Mouse (Mus musculus) heart, embryonic 12.5 days (tissue): Measurements from ENCODE around the gene Nhsl2. TPM values are rescaled to one million over a fixed set of nuclear protein-coding genes. Genes with fewer than 3 reads are reported as not detected.

Source experiments
- ATAC-seq: fragments of 200-750 bp; cut with Nextera tagmentation; 2 replicates; pipeline ENCODE4 v1.8.0; 2017; ENCODE audit warnings: moderate TSS enrichment, moderate library complexity; ENCODE audit not compliant: insufficient number of reproducible peaks, low FRiP score
- H3K27ac ChIP-seq: fragments of 300-500 bp; sonication (generic); 2 replicates; pipeline ENCODE4 v1.5.1; 2016; ENCODE audit warnings: mild to moderate bottlenecking, moderate library complexity; ENCODE audit not compliant: poor library complexity, severe bottlenecking
- H3K27me3 ChIP-seq: fragments of 300-500 bp; sonication (generic); replicated peaks from 2 replicates; pipeline ENCODE4 v1.6.1; 2016; ENCODE audit warnings: mild to moderate bottlenecking, moderate library complexity
- H3K36me3 ChIP-seq: fragments of 300-500 bp; sonication (generic); 2 replicates; pipeline ENCODE4 v1.6.1; 2016; ENCODE audit warnings: mild to moderate bottlenecking, moderate library complexity
- H3K4me1 ChIP-seq: fragments of 300-500 bp; sonication (generic); replicated peaks from 2 replicates; pipeline ENCODE4 v1.6.1; 2016; ENCODE audit warnings: mild to moderate bottlenecking
- H3K4me2 ChIP-seq: fragments of 300-500 bp; sonication (generic); 2 replicates; pipeline ENCODE4 v1.6.1; 2016; ENCODE audit warnings: mild to moderate bottlenecking, moderate library complexity
- H3K4me3 ChIP-seq: fragments of 300-500 bp; sonication (generic); 2 replicates; pipeline ENCODE4 v1.5.1; 2016; ENCODE audit warnings: mild to moderate bottlenecking
- H3K9ac ChIP-seq: fragments of 300-500 bp; sonication (generic); 2 replicates; pipeline ENCODE4 v1.6.1; 2016; ENCODE audit warnings: mild to moderate bottlenecking, moderate library complexity
- H3K9me3 ChIP-seq: fragments of 300-500 bp; sonication (generic); replicated peaks from 2 replicates; pipeline ENCODE4 v1.6.1; 2016; ENCODE audit warnings: mild to moderate bottlenecking, moderate library complexity
- WGBS: fragments of 180-500 bp; shearing (Covaris S2); methylation state at CpG from one replicate; pipeline ENCODE4 v1.1.7; 2016; 5-methylcytosine and 5-hydroxymethylcytosine counted together
- polyA plus RNA-seq: library from polyadenylated mRNA; unstranded; fragments of >200 nt; fragmentation: Nextera tagmentation; extraction: Ambion mirVana; gene quantifications from 2 replicates; pipeline ENCODE4 v1.2.1, GENCODE M21; 2016

The Nhsl2 gene
- polyA plus RNA-seq, 1 experiment from 2014 or later: 25.5 TPM

- Histone ChIP-seq H3K36me3 (no peaks in the 10 kb centered on the region), H3K9ac (no peak overlapping the region), H3K4me2 (no peak overlapping the region), H3K27ac (peak overlapping the region; percentile 70; the same call in 1 of the 2 replicates), H3K4me1 (peaks cover 32% of the 10 kb centered on the region), H3K27me3 (peaks cover 17% of the 10 kb centered on the region), H3K4me3 (no peak overlapping the region), H3K9me3 (no peaks in the 10 kb centered on the region)
- WGBS: 74% methylated on average over 4 of the region's 4 CpGs
- no peak for ATAC-seq
These were observed 53.4 kb downstream of the Nhsl2 start for GRCm38 (mm10) chrX:101902597-101902996.

DNA sequence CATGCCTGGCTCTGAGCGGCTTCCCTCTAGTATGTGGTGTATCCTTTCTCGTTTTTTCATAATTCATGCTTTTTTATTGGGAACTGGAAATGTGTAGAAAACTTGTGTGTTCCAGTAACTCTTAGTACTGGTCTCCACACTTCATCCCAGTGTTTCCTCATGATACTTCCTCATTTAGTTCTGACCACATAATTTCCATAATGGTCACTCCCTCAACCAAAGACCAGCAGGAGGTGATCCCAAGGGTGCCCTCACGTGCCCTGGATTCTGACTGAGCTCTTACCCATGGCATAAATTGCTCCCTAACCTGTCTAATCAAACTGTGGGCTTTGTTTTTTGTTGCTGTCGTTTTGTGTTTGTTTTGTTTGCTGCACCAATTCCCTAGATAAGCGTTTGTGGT, 58.1 kb downstream of the Nhsl2 start:
- no peak overlapping the region for H3K9ac ChIP-seq
- peaks cover 12% of the 10 kb centered on the region for H3K4me1 ChIP-seq
- no peaks in the 10 kb centered on the region for H3K9me3 ChIP-seq
- H3K4me2 ChIP-seq: no peak overlapping the region
- no peak overlapping the region for H3K27ac ChIP-seq
- 0 out of 2 replicates have a peak, but pooled peaks cover 5% of the 10 kb centered on the region for H3K27me3 ChIP-seq
- WGBS: 42% methylated on average over 5 of the region's 5 CpGs
- ATAC-seq: no peak
- no peak overlapping the region for H3K4me3 ChIP-seq
- no peaks in the 10 kb centered on the region for H3K36me3 ChIP-seq

DNA sequence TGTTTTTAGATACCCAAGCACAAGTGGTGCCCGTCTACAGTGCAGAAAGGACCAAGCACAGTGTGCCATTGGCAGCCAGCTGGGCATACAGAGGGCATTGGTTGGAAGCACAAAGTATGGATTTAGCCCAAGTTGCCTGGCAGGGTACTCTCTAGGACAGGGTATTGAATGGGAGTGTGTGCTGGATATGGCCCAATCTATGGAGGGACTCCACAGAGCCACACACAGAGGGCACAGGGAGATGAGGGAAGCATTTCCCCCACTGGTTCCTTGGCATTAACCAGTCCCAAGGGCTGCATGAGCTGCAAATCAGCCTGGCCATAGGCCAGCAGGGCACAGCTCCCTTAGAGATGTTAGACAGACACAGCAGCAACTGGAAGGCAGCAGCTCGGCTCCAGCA, 79.9 kb downstream of the Nhsl2 start:
- H3K27ac ChIP-seq: no peak overlapping the region

GRCm38 (mm10) chrX:101930301-101930700, 81.1 kb downstream of the Nhsl2 start:
- peaks cover 23% of the 10 kb centered on the region; the same call in 1 of the 2 replicates for H3K27me3 ChIP-seq
- H3K4me3 ChIP-seq: no peak overlapping the region
- no peaks in the 10 kb centered on the region for H3K9me3 ChIP-seq
- peaks cover 6% of the 10 kb centered on the region; the same call in 1 of the 2 replicates for H3K4me1 ChIP-seq
- no peak overlapping the region for H3K9ac ChIP-seq
- no peak overlapping the region for H3K27ac ChIP-seq
- WGBS: 79% methylated on average over 6 of the region's 6 CpGs
- no peak overlapping the region for H3K4me2 ChIP-seq
- H3K36me3 ChIP-seq: no peaks in the 10 kb centered on the region
- no peak for ATAC-seq

More for the DNA sequence above, 79.9 kb downstream of the Nhsl2 start:
- Histone ChIP-seq H3K27me3 (peaks cover 23% of the 10 kb centered on the region; the same call in 1 of the 2 replicates), H3K36me3 (no peaks in the 10 kb centered on the region), H3K4me3 (no peak overlapping the region), H3K4me2 (no peak overlapping the region), H3K9ac (no peak overlapping the region), H3K9me3 (no peaks in the 10 kb centered on the region), H3K4me1 (no peaks in the 10 kb centered on the region; the same call in 1 of the 2 replicates)
- ATAC-seq: no peak
- 66% methylated on average over 2 of the region's 2 CpGs for WGBS

GRCm38 (mm10) chrX:101931016-101931415, 81.8 kb downstream of the Nhsl2 start:
- Histone ChIP-seq H3K27ac (no peak overlapping the region), H3K4me3 (no peak overlapping the region), H3K9ac (no peak overlapping the region), H3K9me3 (no peaks in the 10 kb centered on the region), H3K4me1 (peaks cover 6% of the 10 kb centered on the region; the same call in 1 of the 2 replicates), H3K36me3 (no peaks in the 10 kb centered on the region), H3K27me3 (peaks cover 23% of the 10 kb centered on the region), H3K4me2 (no peak overlapping the region)
- no peak for ATAC-seq
- WGBS: 84% methylated on average over 5 of the region's 5 CpGs

DNA sequence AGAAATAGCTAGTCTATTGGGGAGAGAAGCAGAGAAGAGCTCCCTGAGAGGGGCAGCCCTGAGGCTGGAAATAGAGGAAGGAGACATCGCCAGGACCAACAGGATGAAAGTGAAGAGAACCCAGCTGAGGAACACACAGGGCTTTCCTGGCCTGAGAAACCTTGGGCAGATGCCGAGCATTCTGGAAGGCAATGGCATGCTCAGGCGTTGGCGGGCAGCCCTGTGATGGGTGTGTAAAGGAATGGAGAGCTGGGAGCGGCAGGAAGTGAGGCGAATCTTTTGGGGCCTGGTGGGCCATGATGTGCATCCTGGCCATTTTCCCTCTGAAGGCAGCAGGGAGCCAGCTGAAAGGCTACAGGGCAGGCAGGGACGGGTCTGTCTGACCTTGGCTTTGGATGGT, 83.1 kb downstream of the Nhsl2 start:
- no peak for ATAC-seq
- no peaks in the 10 kb centered on the region for H3K36me3 ChIP-seq
- H3K9me3 ChIP-seq: no peaks in the 10 kb centered on the region
- H3K4me3 ChIP-seq: no peak overlapping the region
- 72% methylated on average over 7 of the region's 7 CpGs for WGBS
- H3K4me2 ChIP-seq: no peak overlapping the region
- H3K27me3 ChIP-seq: peaks cover 23% of the 10 kb centered on the region
- H3K4me1 ChIP-seq: peaks cover 6% of the 10 kb centered on the region; the same call in 1 of the 2 replicates
- H3K9ac ChIP-seq: no peak overlapping the region
- no peak overlapping the region for H3K27ac ChIP-seq

DNA sequence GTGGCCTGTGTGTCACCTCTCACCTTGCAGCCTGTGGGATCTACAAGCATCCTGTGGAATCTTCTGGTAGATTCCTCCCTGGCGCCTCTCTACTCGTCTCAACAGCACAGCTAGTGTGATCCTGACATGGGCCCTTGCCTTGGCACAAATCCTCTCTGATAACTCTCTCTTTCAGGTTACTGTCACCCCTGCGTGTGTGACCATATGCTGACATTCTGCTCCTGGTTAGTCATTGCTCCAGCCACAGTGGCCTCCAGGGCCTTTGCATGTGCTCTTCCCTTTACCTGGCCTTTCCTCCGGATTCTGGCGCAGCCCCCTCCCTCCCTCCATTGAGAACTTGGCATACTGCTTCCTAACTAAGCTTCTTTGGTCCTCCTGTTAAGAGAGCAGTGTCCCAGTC, 84.2 kb downstream of the Nhsl2 start:
- H3K27me3 ChIP-seq: peaks cover 23% of the 10 kb centered on the region
- H3K9me3 ChIP-seq: no peaks in the 10 kb centered on the region
- peaks cover 6% of the 10 kb centered on the region; the same call in 1 of the 2 replicates for H3K4me1 ChIP-seq
- no peaks in the 10 kb centered on the region for H3K36me3 ChIP-seq
- H3K9ac ChIP-seq: no peak overlapping the region
- no peak for ATAC-seq
- no peak overlapping the region for H3K4me2 ChIP-seq
- 81% methylated on average over 5 of the region's 5 CpGs for WGBS
- H3K4me3 ChIP-seq: no peak overlapping the region
- H3K27ac ChIP-seq: no peak overlapping the region

DNA sequence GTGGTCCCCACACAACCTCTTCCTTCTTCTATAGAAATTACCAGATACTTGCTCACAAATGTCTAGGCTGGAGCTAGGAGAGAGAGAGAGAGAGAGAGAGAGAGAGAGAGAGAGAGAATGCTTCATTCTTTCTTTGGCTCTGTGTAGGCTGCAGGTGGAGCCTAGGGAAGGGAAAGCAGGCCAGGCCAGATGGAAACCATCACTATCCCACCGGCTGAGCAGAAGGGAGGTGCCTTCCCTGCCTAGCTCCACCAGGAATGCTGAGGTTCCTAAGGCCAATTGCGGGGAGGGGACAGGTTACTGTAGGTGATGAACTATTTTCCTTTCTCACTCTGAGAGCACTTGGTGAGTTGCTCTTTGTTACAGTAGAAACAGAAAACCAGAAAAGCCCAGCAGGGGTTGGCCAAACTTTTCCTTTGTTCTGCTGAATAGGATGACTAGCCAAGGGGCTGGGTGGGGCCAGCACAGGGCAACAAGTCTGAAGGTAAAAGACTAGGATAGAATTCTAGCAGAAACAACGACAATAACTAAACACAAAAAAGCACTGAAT, 86.2 kb downstream of the Nhsl2 start:
- no peak overlapping the region for H3K27ac ChIP-seq
- H3K9me3 ChIP-seq: no peaks in the 10 kb centered on the region
- H3K4me1 ChIP-seq: peaks cover 6% of the 10 kb centered on the region
- no peak overlapping the region for H3K9ac ChIP-seq
- H3K4me2 ChIP-seq: no peak overlapping the region
- H3K27me3 ChIP-seq: peaks cover 6% of the 10 kb centered on the region
- H3K36me3 ChIP-seq: no peaks in the 10 kb centered on the region
- H3K4me3 ChIP-seq: no peak overlapping the region
- 48% methylated on average over 3 of the region's 3 CpGs for WGBS
- ATAC-seq: no peak

DNA sequence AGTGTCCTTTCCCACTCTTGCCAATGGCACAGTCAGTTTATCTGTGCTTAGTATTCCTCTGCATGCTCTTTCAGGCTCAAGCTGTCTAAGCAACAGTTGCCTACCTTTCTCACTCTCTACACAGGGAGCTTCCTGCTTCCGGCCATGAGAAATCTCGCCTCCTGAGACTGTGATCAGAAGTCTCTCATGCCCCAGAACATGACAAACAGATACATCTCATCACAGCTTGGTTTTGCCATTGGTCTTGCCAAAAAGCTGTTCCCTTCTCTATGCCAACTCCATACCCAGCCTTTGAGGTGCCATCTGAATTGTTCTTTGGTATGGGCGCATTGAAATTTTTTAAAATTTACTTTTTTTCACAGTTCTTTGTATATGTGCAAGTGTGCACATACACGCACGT, 90.3 kb downstream of the Nhsl2 start:
- Histone ChIP-seq H3K4me3 (no peak overlapping the region), H3K4me1 (peaks cover 29% of the 10 kb centered on the region), H3K27ac (no peak overlapping the region), H3K9ac (no peak overlapping the region), H3K36me3 (no peaks in the 10 kb centered on the region), H3K27me3 (peaks cover 3% of the 10 kb centered on the region), H3K4me2 (no peak overlapping the region), H3K9me3 (no peaks in the 10 kb centered on the region)
- ATAC-seq: no peak
- 83% methylated on average over 5 of the region's 5 CpGs for WGBS

GRCm38 (mm10) chrX:101942461-101942896, 93.3 kb downstream of the Nhsl2 start:
- peaks cover 42% of the 10 kb centered on the region for H3K4me1 ChIP-seq
- H3K4me2 ChIP-seq: peak overlapping the region; percentile 29; the same call in 1 of the 2 replicates
- ATAC-seq: peak; percentile 86
- H3K9ac ChIP-seq: no peak overlapping the region
- peak overlapping the region; percentile 86 for H3K27ac ChIP-seq
- peaks cover 9% of the 10 kb centered on the region; the same call in 1 of the 2 replicates for H3K27me3 ChIP-seq
- no peaks in the 10 kb centered on the region for H3K36me3 ChIP-seq
- H3K4me3 ChIP-seq: no peak overlapping the region
- H3K9me3 ChIP-seq: no peaks in the 10 kb centered on the region
- 9% methylated on average over 6 of the region's 6 CpGs for WGBS

GRCm38 (mm10) chrX:101943743-101944142, 94.6 kb downstream of the Nhsl2 start:
- Histone ChIP-seq H3K4me1 (peaks cover 42% of the 10 kb centered on the region), H3K9ac (no peak overlapping the region), H3K27me3 (peaks cover 9% of the 10 kb centered on the region; the same call in 1 of the 2 replicates), H3K36me3 (no peaks in the 10 kb centered on the region), H3K4me2 (no peak overlapping the region), H3K27ac (peak overlapping the region; percentile 86; the same call in 1 of the 2 replicates), H3K4me3 (no peak overlapping the region), H3K9me3 (no peaks in the 10 kb centered on the region)
- 51% methylated on average over 2 of the region's 2 CpGs for WGBS
- ATAC-seq: no peak
